Mouse (Mus musculus) embryonic facial prominence, embryonic 11.5 days (tissue): ENCODE results near the gene Foxc2. TPM values are rescaled to one million over a fixed set of nuclear protein-coding genes. Genes with fewer than 3 reads are reported as not detected.

ENCODE experiments used
- ATAC-seq: fragments of 200-750 bp; cut with Nextera tagmentation; replicated peaks from 2 replicates; pipeline ENCODE4 v1.8.0; 2017; ENCODE audit warnings: low read depth; ENCODE audit not compliant: insufficient number of reproducible peaks, low FRiP score, low TSS enrichment
- DNase-seq: peaks from one replicate; pipeline ENCODE4 v3.0.0-alpha.2; 2015; ENCODE audit warnings: low spot score
- H3K27ac ChIP-seq: fragments of 300-500 bp; sonication (generic); replicated peaks from 2 replicates; pipeline ENCODE4 v1.5.1; 2014; ENCODE audit warnings: mild to moderate bottlenecking, low read depth, low read length, control low read depth
- H3K27me3 ChIP-seq: fragments of 300-500 bp; sonication (generic); 2 replicates; pipeline ENCODE4 v1.6.1; 2014; ENCODE audit warnings: mild to moderate bottlenecking, low read length, moderate library complexity, mixed read lengths; ENCODE audit not compliant: control insufficient read depth, insufficient read depth
- H3K36me3 ChIP-seq: fragments of 300-500 bp; sonication (generic); replicated peaks from 2 replicates; pipeline ENCODE4 v1.6.1; 2014; ENCODE audit warnings: low read depth, mild to moderate bottlenecking, low read length, moderate library complexity, mixed read lengths; ENCODE audit not compliant: control insufficient read depth, insufficient read depth
- H3K4me1 ChIP-seq: fragments of 300-500 bp; sonication (generic); 2 replicates; pipeline ENCODE4 v1.6.1; 2014; ENCODE audit warnings: low read length, mixed read lengths; ENCODE audit not compliant: control insufficient read depth, insufficient read depth
- H3K4me2 ChIP-seq: fragments of 300-500 bp; sonication (generic); 2 replicates; pipeline ENCODE4 v1.6.1; 2014; ENCODE audit warnings: low read depth, mild to moderate bottlenecking, control low read depth, low read length, moderate library complexity
- H3K4me3 ChIP-seq: fragments of 300-500 bp; sonication (generic); 2 replicates; pipeline ENCODE4 v1.5.1; 2014; ENCODE audit warnings: low read depth, low read length, control low read depth
- H3K9ac ChIP-seq: fragments of 300-500 bp; sonication (generic); replicated peaks from 2 replicates; pipeline ENCODE4 v1.6.1; 2014; ENCODE audit warnings: mild to moderate bottlenecking, control low read depth, low read length
- H3K9me3 ChIP-seq: fragments of 300-500 bp; sonication (generic); replicated peaks from 2 replicates; pipeline ENCODE4 v1.6.1; 2016; ENCODE audit warnings: mild to moderate bottlenecking, low read length, inconsistent platforms, mixed read lengths; ENCODE audit not compliant: control insufficient read depth
- WGBS: fragments of 180-500 bp; shearing (Covaris S2); extraction: QIAGEN DNeasy Blood & Tissue Kit; methylation state at CpG from one replicate; pipeline ENCODE4 v1.1.7; 2014; 5-methylcytosine and 5-hydroxymethylcytosine counted together
- polyA plus RNA-seq: library from polyadenylated mRNA; unstranded; fragments of >200 nt; fragmentation: Nextera tagmentation; extraction: Ambion mirVana; gene quantifications from 2 replicates; pipeline ENCODE4 v1.2.1, GENCODE M21; 2014

Gene Foxc2
- polyA plus RNA-seq, 1 experiment from 2014 or later = 15.1 TPM

DNA sequence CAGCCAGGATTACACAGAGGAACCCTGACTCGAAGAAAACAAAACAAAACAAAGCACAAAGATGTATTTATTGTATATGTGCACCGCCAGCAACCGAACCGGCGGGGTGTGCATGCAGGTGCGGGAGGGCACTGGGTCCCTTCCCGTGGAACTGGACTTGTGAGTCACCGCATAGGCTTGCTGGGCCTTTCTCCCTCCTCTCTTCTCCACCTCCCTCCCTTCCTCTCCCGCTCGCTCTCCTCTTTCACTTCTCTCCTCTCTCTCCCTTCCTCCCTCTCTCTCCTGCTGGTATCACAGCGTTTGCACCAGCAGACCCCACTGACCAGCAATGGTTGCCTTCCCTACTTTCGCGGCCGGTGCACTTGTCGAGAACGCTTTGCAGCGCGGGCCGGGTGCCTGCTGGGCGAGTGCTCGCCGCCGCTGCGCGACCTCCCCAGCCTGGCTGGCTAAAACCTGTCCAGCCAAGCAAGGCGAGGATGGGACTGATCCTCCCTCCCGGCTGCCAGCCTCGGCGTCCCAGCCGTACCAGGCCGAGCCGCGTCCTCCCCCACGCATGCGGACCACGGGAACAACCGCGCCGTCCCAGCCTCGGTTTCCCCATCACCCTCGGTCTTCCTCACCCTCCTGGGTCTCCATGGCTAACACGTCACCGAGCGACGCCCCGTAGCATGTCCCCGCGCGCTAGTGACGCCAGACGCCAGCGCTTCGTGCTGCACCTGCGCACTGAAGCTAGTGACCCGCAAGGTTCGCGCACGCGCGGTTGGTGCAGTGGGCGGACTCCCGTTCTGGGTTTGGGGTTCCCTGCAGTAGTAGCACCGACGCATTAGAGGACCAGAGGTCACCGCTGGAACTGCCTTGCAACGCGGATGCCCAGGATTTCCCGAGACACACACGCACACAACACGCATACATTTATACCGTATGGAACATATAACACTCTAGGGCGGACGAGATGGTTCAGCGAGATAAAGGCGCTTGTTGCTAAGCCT is 8.0 kb upstream of the Foxc2 start, which contains the start of gene Mthfsd:
Mthfsd (minus strand) TSS at position 725 of the 989 bp plus-strand sequence.
- no peaks in the 10 kb centered on the region for H3K27me3 ChIP-seq
- H3K9me3 ChIP-seq = no peaks in the 10 kb centered on the region
- DNase-seq = peak; percentile 99
- WGBS = 1% methylated on average over 74 of the region's 75 CpGs
- H3K9ac ChIP-seq = peak within 1 kb of the TSS; percentile 84
- no peaks in the 10 kb centered on the region; the same call in 1 of the 2 replicates for H3K36me3 ChIP-seq
- peak within 1 kb of the TSS; percentile 82 for H3K4me3 ChIP-seq
- peak; percentile 83 for ATAC-seq
- no peak within 1 kb of the TSS; the same call in 1 of the 2 replicates for H3K27ac ChIP-seq
- peak within 1 kb of the TSS; percentile 69 for H3K4me2 ChIP-seq
- 0 out of 2 replicates have a peak, but pooled peaks cover 3% of the 10 kb centered on the region for H3K4me1 ChIP-seq

DNA sequence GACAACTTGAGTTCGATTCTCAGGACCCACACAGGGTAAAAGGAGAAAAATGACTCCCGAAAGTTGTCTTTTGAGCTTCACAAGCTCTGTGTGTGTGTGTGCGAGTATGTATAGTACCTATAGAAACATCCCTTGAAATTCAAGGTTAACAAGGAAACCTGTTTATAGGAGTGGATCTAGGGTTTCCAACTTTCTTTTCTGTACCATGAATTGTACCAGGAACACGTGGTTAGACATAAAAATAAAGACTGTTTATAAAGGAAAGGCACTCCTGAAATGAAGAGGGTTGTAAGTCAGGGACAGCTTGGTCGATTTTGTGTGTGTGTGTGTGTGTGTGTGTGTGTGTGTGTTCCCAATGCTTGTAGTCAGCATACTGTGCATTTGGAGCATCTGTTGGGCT is 7.3 kb upstream of the Foxc2 start:
- peak overlapping the region; percentile 82 for H3K4me3 ChIP-seq
- no peaks in the 10 kb centered on the region for H3K36me3 ChIP-seq
- WGBS = 19% methylated on average over 5 of the region's 5 CpGs
- no peak overlapping the region for H3K27ac ChIP-seq
- peaks cover 5% of the 10 kb centered on the region; the same call in 1 of the 2 replicates for H3K4me1 ChIP-seq
- H3K4me2 ChIP-seq = peak overlapping the region; percentile 47
- no peak for ATAC-seq
- no peak for DNase-seq
- H3K9me3 ChIP-seq = no peaks in the 10 kb centered on the region
- H3K27me3 ChIP-seq = peaks cover 1% of the 10 kb centered on the region
- H3K9ac ChIP-seq = peak overlapping the region; percentile 84

- Histone ChIP-seq H3K4me2 (no peak overlapping the region), H3K9ac (no peak overlapping the region), H3K36me3 (no peaks in the 10 kb centered on the region), H3K9me3 (no peaks in the 10 kb centered on the region), H3K4me1 (peaks cover 6% of the 10 kb centered on the region; the same call in 1 of the 2 replicates), H3K27ac (no peak overlapping the region), H3K27me3 (peaks cover 10% of the 10 kb centered on the region), H3K4me3 (no peak overlapping the region)
- DNase-seq (no peak), ATAC-seq (no peak)
- WGBS = 47% methylated on average over 7 of the region's 7 CpGs
These were observed 4.6 kb upstream of the Foxc2 start for GRCm38 (mm10) chr8:121111145-121111907.

DNA sequence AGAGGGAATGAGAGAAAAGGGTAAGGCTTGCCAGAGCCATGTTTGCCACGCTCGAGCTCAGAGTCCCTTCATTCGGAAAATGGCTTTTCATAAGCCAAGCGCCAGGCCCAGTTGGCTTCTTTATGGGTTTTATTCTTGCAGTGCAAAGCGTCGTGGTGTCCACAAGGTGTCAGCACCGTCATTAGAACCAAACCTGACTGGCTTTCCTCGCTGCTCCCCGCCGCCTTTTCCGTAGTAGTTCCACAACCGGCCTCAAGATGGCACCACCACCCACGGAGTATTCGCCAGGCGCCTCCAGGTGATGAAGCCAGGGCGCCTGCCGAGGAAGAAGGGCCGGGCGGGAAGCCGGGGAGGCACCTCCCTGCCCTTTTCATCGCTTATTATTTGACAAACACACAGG is 2.7 kb upstream of the Foxc2 start:
- peaks cover 9% of the 10 kb centered on the region for H3K4me1 ChIP-seq
- no peak overlapping the region for H3K4me3 ChIP-seq
- WGBS = 2% methylated on average over 21 of the region's 21 CpGs
- H3K27ac ChIP-seq = no peak overlapping the region
- DNase-seq (peak; percentile 95), ATAC-seq (no peak)
- no peaks in the 10 kb centered on the region for H3K9me3 ChIP-seq
- no peak overlapping the region for H3K9ac ChIP-seq
- H3K27me3 ChIP-seq = peaks cover 29% of the 10 kb centered on the region
- no peaks in the 10 kb centered on the region for H3K36me3 ChIP-seq
- H3K4me2 ChIP-seq = no peak overlapping the region

DNA sequence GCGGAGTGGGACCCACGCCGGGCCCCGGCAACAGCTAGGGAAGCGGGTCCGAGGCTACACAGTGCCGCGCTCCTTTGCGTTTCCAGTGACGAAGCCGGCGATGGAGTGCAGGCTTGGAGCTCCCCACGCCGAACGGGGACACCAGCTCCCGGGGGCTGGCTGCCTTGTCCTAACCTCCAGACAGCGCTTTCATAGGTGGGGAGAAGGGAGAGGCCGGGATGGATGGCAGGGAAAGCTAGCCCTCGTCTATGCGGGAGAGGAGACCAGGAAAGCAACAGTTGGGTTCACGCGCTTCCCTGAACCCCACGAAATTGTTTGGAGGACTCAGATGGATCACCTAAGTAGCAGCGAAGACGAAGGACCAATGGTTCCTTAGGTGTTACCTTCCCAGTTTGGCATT is 835 bp upstream of the Foxc2 start:
- Histone ChIP-seq H3K4me1 (peaks cover 9% of the 10 kb centered on the region), H3K27ac (0 out of 2 replicates have a peak overlapping the region, but pooled peaks have one; percentile 28), H3K4me3 (peak overlapping the region; percentile 29), H3K27me3 (peaks cover 38% of the 10 kb centered on the region), H3K9me3 (no peaks in the 10 kb centered on the region), H3K9ac (peak overlapping the region; percentile 41), H3K36me3 (no peaks in the 10 kb centered on the region), H3K4me2 (peak overlapping the region; percentile 48)
- no peak for ATAC-seq
- DNase-seq = peak; percentile 37
- WGBS = under 1% methylated on average over 25 of the region's 25 CpGs

GRCm38 (mm10) chr8:121116591-121117185 is 717 bp downstream of the Foxc2 start:
- H3K9ac ChIP-seq = peak overlapping the region; percentile 85
- under 1% methylated on average over 55 of the region's 55 CpGs for WGBS
- peak; percentile 52; the same call in 1 of the 2 replicates for ATAC-seq

DNA sequence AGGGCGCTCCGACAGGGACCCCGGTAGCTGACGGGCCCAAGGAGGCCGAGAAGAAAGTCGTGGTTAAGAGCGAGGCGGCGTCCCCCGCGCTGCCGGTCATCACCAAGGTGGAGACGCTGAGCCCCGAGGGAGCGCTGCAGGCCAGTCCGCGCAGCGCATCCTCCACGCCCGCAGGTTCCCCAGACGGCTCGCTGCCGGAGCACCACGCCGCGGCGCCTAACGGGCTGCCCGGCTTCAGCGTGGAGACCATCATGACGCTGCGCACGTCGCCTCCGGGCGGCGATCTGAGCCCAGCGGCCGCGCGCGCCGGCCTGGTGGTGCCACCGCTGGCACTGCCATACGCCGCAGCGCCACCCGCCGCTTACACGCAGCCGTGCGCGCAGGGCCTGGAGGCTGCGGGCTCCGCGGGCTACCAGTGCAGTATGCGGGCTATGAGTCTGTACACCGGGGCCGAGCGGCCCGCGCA is 1.2 kb downstream of the Foxc2 start:
- Histone ChIP-seq H3K4me2 (peak overlapping the region; percentile 88), H3K36me3 (no peaks in the 10 kb centered on the region), H3K9me3 (no peaks in the 10 kb centered on the region), H3K27me3 (peaks cover 55% of the 10 kb centered on the region), H3K27ac (peak overlapping the region; percentile 89), H3K4me3 (peak overlapping the region; percentile 67), H3K9ac (peak overlapping the region; percentile 85), H3K4me1 (peaks cover 9% of the 10 kb centered on the region)
- WGBS = under 1% methylated on average over 58 of the region's 62 CpGs
- DNase-seq (peak; percentile 56), ATAC-seq (0 out of 2 replicates have a peak, but pooled peaks have one; percentile 22)

More at GRCm38 (mm10) chr8:121116591-121117185, 717 bp downstream of the Foxc2 start:
- Histone ChIP-seq H3K4me1 (peaks cover 9% of the 10 kb centered on the region), H3K4me3 (peak overlapping the region; percentile 67), H3K9me3 (no peaks in the 10 kb centered on the region), H3K4me2 (peak overlapping the region; percentile 88), H3K27me3 (peaks cover 50% of the 10 kb centered on the region), H3K27ac (peak overlapping the region; percentile 89), H3K36me3 (no peaks in the 10 kb centered on the region)
- peak; percentile 56 for DNase-seq
